In genomic region chr1:83396284-83396683, GRCm38 (mm10) we compare ENCODE assay signal across 23 mouse cellular contexts. TPM values are rescaled to one million over a fixed set of nuclear protein-coding genes. Genes with fewer than 3 reads are reported as not detected.
DNase-seq lines count a peak whose midpoint lies in the region; ATAC-seq lines count a peak whose summit lies in the region.
"Had no signal": no experiment of that assay in that cellular context is flagged by ENCODE, and none has a peak within 500 bp of the region (broad histone marks: within the 10 kb centered on the region; RNA-seq: fewer than 3 reads in every experiment).

No protein-coding gene starts in this region.

- ATAC-seq in frontal cortex, adult (ENCODE audit: low TSS enrichment), result peak; percentile 70
- ATAC-seq: activated CD4-positive, CD25-positive, alpha-beta regulatory T cell, adult 4 months; CD4-positive, CD25-positive, alpha-beta regulatory T cell, adult 4 months; forebrain, embryonic 14.5 days; forebrain, embryonic 16.5 days; Patski had no signal

- DNase-seq in frontal cortex, postnatal 25 days (ENCODE audit: low spot score in 2 of 2), result no peak
- peak; percentile 14 for DNase-seq in heart, adult 8-10 months (ENCODE audit: low spot score)
- DNase-seq in heart, adult 11 months, result no peak
- peak; percentile 72 for DNase-seq in brain, adult 2 months (ENCODE audit: low read depth, low spot score)
- DNase-seq: adrenal gland, adult 8-10 months; adrenal gland, postnatal 14 days; adrenal gland, postnatal 36 days; B cell, adult 2 months; cerebellum, adult 11 months; cerebellum, adult 18-20 months; cerebellum, adult 8-10 months; cerebellum, adult 9-11 months; cerebellum, postnatal 14 days; cerebellum, postnatal 36 days; embryo, embryonic 11 days had no signal

RNA-seq across cellular contexts. Expression of gene Sphkap, which starts 11.7 kb away (rescaled TPM):
- total RNA-seq in heart, adult 8-10 months (2022), result under 1 TPM; 0.29 to 0.66 (median 0.33) TPM
- total RNA-seq: CH12.LX; common myeloid progenitor, adult 5-6 weeks had no signal

Comparison
In these comparisons a context has a peak if more than half of its experiments do, and no peak if none do; other contexts are left out.
1. DNase-seq: peak in heart, adult 8-10 months (single experiment) and brain, adult 2 months (single experiment); none in frontal cortex, postnatal 25 days (0 of 2) and heart, adult 11 months (single experiment).